Mouse (Mus musculus): ENCODE measurements around the gene Rps27. TPM values are rescaled to one million over a fixed set of nuclear protein-coding genes. Genes with fewer than 3 reads are reported as not detected.

The Rps27 gene
- total RNA-seq, 4 experiments from 2014 or later = 1,066 to 1,242 (median 1,083) TPM

GRCm38 (mm10) chr3:90231507-90232333 lies 18.3 kb upstream of the Rps27 start, which contains the start of gene Jtb:
Jtb (plus strand) TSS chr3:90231597.
- DNase-seq (ENCODE audit: low spot score in 2 of 2) = peak; percentile 85 to 92

GRCm38 (mm10) chr3:90231075-90231474 lies 17.6 kb upstream of the Rps27 start:
- no peak for DNase-seq (ENCODE audit: low spot score in 2 of 2)

DNA sequence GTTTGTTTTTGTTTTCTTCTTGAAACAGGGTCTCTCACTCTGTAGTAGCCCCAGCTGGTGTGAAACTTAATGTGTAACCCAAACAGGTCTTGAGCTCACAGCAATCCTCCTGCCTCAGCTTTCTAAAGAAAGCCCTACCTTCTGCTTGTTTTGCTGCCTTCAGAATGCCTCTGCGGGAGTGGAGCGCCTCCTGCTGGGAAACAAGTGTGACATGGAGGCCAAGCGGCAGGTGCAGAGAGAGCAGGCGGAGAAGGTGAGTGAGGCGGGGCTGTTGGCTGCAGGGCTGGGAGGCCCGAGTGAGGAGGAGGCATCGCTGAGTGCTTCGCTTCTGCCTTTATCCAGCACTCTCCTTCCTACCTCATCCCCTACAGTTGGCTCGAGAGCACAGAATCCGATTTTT lies 10.9 kb upstream of the Rps27 start:
- no peak for DNase-seq (ENCODE audit: low spot score in 2 of 2)

DNA sequence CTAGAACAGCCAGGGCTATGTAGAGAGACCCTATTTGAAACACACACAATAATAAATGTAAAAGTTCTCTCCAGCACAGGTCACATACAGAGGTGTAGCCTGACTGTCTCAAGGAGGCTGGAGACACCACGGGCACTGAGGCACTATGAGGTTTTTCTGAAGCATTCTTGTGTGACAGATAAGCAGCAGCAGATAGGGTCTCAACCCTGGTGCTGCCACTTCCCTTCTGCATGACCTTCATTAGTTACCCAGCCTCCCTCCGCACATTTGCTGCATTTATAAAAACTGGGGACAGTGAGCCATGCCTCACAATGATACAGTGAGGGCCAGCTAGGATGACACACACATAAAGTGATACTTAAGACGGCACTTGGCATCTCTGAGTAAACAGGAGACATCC lies 9.5 kb upstream of the Rps27 start:
- DNase-seq (ENCODE audit: low spot score in 2 of 2) = no peak

- no peak for DNase-seq (ENCODE audit: low spot score in 2 of 2)
Measured at GRCm38 (mm10) chr3:90222455-90222854, 9.0 kb upstream of the Rps27 start.

DNA sequence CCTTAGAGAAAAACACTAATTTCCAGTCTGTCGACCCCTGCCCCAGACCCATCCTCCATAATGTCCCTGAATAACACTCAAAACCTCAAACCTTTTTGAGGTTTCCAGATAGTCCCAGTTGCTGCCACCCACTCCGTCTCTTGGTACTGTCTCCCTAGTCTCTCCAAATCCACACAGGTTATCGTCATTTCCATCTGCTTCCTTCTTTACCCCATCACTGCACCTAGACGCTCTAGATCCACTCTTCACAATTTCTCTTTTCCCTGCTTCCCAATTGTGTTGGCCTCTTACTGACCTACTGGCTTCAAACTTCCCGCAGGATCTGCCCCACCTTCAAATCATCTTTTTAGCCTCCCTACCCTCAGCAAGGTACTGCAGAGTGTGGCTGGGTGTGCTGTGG lies 7.7 kb upstream of the Rps27 start:
- DNase-seq (ENCODE audit: low spot score in 2 of 2) = no peak

DNA sequence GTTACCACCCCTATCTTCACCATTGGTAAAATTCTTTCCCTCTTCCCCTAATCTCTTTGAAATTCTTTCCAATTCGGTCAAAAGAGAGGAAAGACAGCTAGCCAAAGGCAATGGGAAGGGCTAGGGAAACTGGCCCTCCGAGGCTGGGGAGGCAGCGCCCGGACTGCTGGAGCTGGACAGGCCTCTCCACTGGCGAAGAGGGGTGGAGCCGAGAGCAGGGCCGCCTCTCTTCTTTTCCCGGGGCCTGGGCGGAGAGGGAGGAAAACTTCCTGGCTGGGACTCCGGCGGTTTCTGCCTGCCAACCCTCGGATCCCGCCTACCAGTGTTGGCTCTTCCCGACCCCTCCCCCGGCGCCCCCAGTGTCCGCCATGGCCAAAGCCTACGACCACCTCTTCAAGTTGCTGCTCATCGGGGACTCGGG lies 7.1 kb upstream of the Rps27 start:
- peak; percentile 47 to 64 for DNase-seq (ENCODE audit: low spot score in 2 of 2)

DNA sequence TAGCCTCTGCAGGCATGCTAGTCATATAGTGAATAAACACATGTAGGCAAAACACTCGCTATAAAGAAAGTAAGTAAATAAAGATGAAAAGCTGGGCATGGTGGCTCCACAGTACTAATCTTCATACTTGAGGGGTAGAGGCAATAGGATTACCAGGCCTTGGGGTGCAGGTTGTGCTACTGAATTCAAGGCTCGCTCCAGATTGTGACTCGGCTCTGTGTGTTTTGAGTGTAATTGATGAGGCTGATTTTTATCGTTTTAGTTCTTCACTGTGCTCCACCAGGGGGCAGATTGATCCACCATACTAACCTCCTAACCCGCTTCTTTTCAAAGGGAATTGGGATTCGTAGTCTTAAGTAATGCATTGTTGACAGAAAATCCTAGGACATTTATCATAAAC lies 6.6 kb upstream of the Rps27 start:
- no peak for DNase-seq (ENCODE audit: low spot score in 2 of 2)

DNA sequence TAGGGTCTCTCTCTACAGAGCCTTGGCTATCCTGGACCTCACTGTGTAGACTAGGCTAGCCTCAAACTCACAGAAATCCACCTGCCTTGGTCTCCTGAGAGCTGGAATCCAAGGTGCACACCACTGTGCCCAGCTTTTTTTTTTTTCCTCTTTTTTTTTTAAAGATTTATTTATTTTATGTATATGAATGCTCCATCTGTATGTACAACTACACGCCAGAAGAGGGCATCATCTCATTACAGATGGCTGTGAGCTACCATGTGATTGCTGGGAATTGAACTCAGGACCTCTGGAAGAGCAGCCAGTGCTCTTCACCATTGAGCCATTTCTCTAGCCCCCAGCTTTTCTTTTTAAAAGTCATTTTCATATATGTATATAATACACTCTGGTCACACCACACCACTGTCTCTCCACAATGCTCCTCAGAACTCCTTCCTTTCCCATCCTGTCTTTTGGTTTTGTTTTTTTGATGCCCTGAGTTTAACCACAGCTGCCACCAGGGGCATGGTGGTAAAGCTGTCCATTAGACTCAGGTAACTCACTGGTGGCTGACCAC lies 2.5 kb upstream of the Rps27 start:
- DNase-seq (ENCODE audit: low spot score in 2 of 2) = no peak

- no peak for DNase-seq (ENCODE audit: low spot score in 2 of 2)
Measured at GRCm38 (mm10) chr3:90213956-90214684, 669 bp upstream of the Rps27 start.

GRCm38 (mm10) chr3:90212723-90213122 lies 728 bp downstream of the Rps27 start:
- DNase-seq (ENCODE audit: low spot score in 2 of 2) = no peak

- DNase-seq (ENCODE audit: low spot score in 2 of 2) = no peak
Measured at GRCm38 (mm10) chr3:90211475-90212398, 1.7 kb downstream of the Rps27 start.

GRCm38 (mm10) chr3:90209908-90210566 lies 3.4 kb downstream of the Rps27 start:
- no peak for DNase-seq (ENCODE audit: low spot score in 2 of 2)

DNA sequence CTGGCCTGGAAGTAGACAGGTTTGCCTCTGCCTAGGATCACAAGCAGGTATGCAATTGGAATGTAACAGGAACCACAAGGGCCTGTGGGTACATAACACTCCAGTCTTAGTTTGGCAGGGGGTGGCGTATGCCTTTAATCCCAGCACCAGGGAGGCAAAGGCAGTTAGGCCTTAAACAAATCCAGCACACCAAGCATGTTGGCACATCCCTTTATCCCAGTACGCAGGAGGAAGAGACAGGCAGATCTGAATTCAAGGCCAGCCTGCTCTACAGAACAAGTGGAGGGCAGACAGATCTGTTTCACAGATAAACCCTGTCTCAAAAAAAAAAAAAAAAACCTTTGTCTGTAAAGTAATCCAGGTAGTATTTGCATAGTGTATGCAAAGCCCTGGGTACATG lies 4.8 kb downstream of the Rps27 start:
- no peak for DNase-seq (ENCODE audit: low spot score in 2 of 2)

GRCm38 (mm10) chr3:90204582-90204981 lies 8.9 kb downstream of the Rps27 start:
- DNase-seq (ENCODE audit: low spot score in 2 of 2) = no peak

DNA sequence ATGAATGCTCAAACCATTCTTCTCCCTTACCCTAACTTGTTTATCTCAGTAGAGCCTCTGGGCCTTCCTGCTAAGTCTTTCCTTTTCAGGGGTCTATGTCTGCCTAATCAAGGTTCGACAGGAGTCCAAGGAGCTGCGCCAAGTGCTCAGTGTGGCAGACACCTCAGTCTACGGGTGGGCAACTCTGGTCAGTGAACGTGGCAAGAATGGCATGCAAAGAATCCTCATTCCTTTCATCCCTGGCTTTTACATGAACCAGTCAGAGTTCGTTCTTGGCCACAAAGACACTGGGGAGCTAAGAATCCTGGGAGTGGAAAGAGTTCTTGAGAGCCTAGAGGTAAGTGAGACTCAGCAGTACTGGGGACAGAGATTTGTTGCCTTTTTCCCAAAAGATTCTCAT lies 9.8 kb downstream of the Rps27 start:
- no peak for DNase-seq (ENCODE audit: low spot score in 2 of 2)

DNA sequence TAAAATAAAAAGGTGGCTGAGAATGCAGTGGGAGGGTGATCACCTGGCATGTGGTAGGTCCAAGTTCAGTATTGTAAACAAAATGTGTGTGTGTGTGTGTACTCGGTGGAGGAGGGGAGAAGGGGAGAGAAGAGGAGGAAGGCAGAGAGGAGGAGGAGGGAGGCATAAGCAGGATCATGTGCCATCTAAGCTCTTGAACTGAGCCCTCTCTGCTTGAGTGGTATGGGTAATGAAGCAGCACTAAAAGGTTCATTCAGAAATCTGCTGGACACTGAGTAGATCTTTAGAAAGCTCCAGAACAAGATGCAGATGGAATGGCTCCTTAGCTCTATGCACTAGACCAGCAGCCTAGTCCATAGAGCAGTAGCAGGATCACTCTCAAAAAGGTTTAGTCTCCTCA lies 10.6 kb downstream of the Rps27 start:
- DNase-seq (ENCODE audit: low spot score in 2 of 2) = no peak

- DNase-seq (ENCODE audit: low spot score in 2 of 2) = no peak
Measured at GRCm38 (mm10) chr3:90197548-90197947, 15.9 kb downstream of the Rps27 start.

DNA sequence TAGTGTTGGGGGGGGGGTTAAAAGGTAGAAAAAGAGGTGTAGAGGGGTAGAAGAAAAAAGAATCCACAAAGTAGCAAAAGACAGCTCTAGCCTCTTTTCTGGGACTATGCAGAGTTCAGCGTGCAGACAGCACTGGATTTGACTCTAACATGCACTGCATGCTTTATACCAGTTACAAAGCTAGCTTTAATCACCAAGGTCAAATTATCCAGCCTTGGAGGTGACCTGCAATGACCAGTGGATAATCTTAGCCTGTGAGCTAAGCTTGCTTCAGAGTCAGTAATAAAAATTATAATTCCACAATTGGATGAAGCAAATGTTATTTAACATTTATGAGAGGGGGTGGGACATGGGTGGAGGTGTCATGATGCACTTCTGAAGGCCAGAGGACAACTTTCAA lies 17.8 kb downstream of the Rps27 start:
- DNase-seq (ENCODE audit: low spot score in 2 of 2) = no peak

DNA sequence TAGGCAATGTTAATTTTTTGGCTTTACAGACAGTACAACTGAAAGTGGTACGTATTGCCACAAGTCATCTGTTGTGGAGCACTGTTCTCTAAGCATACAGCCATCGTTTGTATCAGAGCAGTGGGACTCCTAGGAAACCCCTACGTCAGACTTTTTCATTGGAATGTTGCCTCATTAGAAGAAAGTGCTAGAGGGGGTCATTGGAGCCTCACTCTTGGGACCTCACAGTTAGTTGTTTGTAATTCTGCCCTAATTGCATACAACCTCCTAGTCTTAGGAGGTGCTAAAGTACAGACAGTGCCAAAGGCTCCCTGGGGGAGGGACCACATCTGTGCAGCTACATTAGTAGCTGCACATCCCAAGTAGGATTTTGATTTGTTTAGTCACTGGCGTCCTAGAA lies 18.7 kb downstream of the Rps27 start:
- DNase-seq (ENCODE audit: low spot score in 2 of 2) = no peak

All from gastrocnemius, adult 8-10 months (tissue).